Mouse (Mus musculus) ovary, postnatal 14 days (tissue): ENCODE measurements around the gene Tep1.
"Not testable (repeated sequence)": the region's sequence is repeated elsewhere in the genome, so short reads cannot be mapped to it uniquely, and the experiment has no call there.

Experiments
- DNase-seq: peaks from one replicate; pipeline ENCODE4 v3.0.0; 2022; ENCODE audit warnings: low spot score

Gene Tep1

DNA sequence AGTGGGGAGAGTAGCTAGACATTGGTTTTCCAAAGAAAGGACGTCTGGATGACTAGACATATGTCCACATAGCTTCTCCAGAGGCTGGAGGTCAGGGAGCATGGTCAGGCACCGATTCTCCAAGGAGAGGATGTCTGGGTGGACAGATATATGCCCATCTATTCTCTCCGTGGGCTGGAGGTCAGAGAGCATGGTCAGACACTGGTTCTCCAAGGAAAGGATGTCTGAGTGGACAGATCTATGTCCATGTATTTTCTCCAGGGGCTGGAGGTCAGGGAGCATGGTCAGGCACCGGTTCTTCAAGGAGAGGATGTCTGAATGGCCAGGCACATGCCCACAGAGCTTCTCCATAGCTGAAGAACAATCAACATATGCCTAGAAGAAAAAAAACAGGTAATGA is 2.1 kb downstream of the Tep1 start:
- no peak for DNase-seq

DNA sequence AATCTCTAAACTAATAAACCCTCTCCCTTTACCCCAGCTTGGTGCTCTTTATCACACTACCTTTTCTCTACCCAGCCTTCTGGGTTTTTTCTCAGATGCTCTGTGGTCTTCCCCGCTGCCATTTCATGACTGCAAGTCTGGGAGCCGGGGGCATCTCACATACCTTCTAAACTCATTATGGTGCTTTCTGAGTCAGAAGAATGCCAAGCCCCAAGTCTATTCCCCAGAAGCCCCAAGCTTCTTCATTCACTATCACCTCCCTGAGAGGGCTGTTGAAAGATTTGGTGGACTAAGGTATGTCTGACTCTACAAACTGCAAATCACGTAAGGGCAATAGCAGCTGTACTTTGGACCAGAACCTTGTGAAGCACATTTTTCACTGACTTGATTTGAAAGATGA is 3.4 kb downstream of the Tep1 start:
- DNase-seq, result no peak

DNA sequence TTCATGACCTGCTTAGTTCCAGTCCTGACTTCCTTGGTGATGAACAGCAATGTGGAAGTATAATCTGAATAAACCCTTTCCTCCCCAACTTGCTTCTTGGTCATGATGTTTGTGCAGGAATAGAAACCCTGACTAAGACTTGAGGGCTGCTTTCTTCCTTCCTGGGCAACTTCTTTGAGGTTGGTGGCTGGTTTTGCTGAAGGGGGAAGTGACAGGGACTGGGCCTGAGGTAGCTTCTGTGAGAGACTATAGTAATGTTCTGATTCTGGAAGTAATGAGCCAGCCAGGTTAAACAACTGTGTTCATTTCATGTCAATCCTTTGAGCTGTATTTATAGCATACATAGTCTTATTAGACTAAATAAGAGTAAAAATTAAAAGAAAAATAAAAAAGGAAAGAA is 5.4 kb downstream of the Tep1 start:
- DNase-seq, result not testable (repeated sequence)

DNA sequence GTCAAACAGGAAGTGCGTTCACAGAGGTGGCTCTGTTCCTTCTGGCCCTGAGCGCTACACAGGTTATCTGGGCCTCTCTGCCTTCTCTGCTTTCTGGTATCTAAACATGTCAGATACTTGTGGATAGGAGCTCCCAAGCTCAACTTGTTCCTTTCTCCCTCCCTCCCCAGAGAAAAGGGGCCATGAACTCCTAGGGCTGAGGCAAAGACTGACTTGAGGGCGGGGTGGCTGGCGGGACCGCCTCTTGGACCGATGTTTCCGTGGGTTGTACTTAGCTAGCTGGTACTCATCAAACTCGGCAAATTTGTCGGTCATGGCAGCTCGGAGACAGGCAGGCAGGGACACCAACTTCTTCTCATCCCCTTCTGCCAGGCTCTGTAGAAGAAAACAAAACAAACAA is 7.7 kb downstream of the Tep1 start:
- DNase-seq, result no peak

DNA sequence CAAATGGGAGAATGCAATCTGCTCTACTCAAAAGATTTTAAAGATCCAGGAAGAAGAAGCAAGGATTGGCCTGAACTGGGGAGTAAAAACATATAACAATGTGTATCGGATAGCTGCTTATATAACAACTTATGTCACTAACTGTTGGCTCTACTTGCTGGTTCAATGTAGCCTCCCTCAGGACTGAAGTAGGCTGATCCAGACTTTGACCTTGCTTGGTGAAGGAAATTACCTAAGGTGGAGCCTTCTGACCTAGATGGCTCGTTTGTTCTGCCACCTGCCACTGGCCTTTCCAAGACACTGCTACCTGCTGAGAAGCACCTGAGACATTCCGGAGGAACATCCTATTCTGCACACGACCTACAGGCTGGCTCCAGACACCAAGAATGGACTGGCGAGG is 14.6 kb downstream of the Tep1 start:
- DNase-seq, result no peak

DNA sequence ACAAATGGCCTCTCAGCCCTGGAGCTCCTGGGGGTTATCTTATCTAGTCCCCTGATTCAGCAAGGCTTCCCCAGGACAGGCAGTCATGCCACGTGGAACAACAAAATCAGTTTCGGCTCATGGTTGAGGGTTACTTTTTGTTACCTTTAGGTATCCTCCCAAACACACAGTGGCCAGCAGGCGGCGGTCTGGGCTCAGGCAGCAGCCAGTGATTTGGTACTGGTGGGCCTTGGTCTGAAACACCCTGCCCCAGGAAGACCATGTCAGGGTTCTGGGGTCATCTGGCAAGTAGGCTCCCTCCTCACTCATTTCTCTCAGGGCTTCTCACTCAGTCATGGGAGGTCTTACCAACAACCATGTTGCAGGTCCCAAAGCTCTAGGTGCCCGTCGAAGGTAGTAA is 33.1 kb downstream of the Tep1 start:
- no peak for DNase-seq

DNA sequence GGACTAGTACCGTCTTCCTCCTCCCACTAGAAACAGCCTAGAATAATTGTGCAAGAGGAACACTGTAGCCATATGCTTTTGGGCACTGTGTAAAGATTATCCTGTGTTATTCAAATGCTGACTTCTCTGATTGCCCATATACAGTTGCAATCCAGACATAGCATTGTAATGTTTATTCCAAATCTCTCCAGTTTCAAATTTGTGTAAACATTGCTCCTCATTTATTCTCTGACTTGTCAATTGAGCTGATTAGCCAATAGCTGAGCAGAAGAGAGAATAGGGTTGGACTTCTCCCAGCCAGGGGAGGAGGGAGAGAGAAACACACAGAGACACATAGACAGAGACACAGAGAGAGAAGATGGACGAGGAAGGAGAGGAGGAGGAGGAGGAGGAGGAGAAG is 35.9 kb downstream of the Tep1 start:
- no peak for DNase-seq

DNA sequence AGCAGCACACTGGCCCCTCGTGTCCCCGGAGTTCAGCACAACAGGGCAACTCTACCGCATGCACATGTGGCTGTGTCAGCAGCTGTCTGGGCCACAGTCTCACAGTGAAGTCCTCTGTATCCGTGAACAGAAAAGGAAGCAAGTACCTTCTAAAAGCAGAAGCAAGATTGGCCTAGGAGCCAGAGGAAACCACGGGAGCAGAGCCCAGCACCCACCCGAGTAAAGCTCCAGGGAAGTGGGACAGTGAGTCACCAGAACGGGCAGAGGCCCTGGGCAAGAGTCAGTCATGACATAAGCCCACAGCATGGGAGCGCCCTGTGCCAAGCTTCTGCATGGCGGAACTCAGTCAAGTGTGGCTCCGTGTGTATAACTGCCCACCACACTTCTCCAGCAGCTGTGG is 36.4 kb downstream of the Tep1 start:
- no peak for DNase-seq

DNA sequence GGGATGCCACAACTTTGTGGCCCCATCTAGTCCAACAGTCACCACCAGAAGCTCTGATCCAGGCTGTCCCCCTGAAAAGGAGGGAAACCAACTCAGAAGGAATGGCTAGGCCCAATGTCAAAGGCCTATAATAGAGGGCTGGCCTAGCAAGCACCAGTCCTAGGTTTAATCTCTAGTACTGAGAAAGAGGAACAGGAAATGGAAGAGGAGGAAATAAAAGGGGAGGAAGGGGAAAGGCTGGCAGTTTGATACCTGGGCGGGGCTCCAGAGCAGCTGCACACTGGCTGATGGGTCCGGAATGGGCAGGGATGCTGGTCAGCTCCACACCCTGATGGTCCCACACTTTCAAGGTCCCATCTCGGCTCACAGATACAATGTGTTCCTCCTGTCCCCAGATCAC is 40.5 kb downstream of the Tep1 start:
- no peak for DNase-seq

DNA sequence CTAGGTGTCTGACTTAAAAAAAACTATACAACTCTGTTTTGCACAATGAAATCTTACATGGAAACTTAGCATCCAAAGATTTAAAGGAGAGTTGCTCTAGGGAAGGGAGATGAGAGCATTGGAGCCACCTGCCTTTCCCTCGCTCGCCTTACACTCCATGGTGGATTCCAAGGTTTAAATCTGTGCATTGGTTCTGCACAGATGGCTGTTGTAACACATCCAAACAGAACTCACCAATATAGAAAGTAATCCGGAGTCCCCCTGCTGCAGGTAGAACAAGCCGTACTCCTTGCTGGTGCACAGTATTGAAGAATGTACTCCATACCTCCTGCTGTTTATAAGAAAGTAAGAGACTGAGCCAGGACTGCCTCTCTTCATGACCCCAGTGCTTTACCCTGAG is 43.8 kb downstream of the Tep1 start:
- no peak for DNase-seq

DNA sequence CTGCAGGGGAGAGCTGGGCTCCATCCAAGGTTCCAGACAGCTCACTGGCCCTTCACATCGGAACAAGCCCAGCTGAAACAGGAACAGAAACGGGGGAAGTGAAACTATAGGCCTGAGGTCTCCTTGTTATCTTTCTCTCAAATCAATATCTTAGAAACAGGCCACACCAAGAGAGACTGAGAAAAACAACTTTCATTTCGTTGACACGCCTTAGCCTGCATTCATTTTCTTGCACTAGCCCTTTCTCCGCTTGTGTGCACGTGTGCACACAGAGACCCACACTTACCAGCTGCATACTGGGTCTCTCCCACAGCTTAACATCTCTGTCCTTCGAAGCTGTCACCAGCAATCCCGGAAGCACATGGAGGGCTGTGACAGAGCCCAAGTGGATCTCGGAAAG is 46.1 kb downstream of the Tep1 start:
- DNase-seq, result no peak

DNA sequence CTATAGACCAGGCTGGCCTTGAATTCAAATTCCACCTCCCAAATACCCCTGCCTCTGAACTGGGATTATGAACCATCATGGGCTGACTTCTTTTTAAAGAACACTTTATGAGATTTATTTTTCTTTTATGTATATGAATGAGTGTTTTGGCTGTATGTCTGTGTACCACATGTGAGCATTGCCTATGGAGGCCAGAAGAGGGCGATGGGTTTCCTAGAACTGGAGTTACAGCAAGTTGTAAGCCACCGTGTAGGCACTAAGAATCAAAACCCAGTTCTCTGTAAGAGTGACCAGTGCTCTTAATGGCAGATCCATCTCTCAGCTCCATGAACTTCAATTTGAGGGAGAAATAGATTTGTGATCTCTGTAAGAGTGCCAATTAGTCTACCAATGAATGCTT is 47.1 kb downstream of the Tep1 start:
- DNase-seq, result no peak

DNA sequence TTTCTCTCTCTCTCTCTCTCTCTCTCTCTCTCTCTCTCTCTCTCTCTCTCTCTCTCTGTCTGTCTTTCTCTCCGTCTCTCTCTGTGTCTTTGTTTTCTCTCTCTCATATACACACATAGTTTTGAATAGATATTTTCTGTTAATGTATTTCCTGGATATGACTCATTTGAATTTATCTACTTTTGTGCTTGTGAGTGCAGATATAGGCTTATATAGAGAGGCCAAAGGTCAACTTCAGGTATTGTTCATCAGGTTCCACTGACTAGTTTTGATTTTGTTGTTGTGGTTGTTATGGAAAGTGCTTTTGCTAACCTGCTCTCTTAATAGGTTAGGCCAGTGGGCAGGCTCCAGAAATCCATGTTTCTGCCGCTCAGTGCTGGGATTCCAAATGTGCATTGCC is 57.3 kb downstream of the Tep1 start:
- no peak for DNase-seq

DNA sequence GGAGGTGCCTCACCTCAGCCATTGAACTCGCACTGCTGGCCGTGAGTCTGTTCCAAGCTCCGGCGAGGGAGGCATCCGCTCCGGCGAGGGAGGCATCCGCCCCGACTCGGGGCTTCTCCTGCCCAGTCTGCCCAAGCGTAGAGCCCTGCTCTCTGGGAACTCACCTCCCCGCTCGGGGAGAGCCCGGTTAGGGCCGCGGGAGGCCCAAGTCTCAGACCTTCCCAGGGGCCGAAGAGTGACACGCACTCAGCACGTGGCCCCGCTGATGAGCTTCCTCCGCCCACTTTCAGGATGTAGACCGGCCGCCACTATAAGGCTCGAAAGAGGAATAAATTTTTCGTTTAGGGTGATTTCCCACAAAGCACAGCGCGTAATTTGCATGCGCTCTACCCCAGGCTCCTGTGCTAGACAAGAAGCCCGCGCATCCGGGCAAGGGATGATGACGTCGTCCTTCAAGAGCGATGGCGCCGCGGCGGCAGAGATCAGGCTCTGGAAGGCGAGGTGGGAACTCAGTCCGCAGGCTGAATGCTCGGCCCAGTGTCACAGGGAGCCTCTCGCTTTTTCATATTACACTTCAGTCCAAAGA is 62.8 kb downstream of the Tep1 start, which contains the start of the genes Ccnb1ip1 and Parp2:
Gene Ccnb1ip1, minus strand, starts transcription at position 246 of the 586 bp plus-strand sequence.
Gene Parp2, plus strand, starts transcription at position 355 of the 586 bp plus-strand sequence.
- peak; percentile 100 for DNase-seq

DNA sequence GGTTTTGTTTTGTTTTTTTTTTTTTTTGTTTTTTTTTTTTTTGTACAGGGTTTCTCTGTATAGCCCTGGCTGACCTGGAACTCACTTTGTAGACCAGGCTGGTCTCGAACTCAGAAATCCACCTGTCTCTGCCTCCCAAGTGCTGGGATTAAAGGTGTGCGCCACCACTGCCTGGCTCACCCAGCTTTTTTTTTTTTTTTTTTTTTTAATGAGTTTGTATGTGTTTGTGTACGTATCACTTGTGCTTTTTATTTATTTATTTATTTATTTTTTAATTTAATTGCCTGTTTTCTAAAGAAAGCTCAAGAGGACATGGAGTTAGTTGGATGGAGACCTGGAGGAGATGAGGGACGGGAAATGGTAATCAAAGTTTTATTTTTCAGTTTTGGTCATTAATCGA is 63.9 kb downstream of the Tep1 start:
- DNase-seq, result not testable (repeated sequence)

DNA sequence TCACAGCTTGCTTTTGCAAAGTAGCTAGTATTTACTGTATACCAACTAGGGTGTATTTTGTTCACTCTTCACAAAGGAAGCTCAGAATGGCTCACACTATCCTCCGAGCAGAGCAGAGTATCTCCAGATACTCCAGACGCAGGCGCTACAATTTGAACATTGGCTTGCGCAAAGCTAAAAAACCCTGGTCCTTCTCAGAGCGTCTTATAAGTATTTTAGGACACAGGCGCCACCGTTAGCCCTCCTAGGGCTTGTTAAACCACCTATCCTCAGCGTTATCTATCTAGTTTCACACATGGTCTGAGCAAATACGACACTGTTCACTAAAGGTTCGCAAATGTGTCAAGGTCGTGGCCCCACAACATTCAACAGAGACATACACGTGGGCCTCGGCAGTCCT is 65.7 kb downstream of the Tep1 start:
- DNase-seq, result no peak

DNA sequence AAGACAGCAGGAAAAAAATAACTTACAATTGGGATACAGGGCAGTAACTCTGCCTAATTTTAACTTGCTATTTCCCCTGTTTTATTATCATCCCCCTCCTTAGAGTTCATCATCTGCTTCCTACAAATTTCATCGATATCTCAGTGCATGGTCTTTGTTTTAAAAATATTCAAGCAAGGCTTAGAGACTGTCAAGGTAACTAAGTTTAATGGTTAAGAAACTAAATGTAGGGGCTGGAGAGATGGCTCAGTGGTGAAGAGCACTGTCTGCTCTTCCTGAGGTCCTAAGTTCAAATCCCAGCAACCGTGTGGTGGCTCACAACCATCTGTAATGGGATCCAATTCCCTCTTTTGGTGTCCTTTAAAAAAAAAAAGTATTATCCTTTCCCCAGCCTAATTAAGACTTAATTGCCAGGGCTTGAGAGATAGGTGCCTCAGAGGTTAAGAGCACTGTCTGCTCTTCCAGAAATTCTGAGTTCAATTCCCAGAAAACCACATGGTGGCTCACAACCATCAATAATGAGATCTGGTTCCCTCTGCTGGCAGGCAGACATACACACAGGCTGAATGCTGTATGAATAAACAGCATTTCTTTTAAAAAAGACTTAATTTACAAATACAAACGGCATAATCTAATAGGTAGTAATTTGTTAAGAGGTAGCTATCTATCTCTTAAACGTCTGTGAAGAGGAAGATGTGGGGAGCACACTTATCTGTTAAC is 67.4 kb downstream of the Tep1 start:
- DNase-seq, result no peak

DNA sequence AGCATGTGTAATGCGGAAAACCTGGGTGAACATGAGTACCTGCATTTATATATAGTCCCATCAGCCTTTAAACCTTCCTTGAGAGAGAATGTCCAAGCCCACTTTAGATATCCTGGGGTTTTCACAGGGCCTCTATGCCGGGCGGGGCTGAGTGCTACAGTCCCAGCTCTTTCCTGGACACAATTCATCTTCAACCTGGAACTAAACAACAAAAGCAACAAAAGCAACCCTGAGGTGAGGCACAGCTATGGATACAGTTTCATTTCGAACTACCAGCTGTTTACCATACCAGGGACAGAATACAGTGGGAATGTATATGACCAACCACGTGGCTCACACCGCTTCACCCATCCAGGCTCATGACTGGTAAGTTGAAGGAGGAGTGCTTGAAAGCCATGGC is 67.9 kb downstream of the Tep1 start:
- DNase-seq, result no peak

DNA sequence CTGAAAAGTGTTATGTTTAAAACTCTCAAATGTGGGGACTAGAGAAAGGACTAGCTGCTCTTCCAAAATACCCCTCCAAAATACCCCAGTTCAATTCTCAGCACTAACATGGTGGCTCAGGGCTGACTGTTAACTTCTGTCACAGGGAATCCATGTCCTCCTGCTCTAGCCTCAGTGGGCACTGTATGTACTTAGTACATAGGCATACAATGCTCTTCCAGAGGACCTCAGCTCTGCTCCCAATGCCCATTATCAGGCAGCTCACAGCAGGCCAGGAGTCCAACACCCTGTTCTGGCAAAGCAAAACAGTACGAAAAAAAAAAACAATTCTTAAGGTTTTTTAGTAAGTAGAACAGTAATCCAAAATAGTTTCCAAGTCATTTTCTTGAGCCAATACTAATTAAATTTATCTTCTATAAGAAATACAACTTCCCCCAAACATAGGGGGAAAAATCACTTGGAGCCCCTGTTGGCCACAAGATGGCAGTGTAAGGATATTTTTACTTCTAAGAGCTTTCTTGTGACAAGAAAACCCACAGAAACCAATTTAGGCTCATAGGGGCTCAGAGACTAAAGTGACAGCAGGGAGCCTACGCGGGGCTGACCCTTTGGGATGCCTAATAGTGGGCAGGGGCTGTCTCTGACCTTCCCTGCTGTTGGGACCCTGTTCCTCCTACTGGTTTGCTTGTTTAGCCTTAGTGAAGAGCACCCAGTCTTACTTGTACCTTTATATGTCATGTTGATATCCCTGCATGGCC is 70.7 kb downstream of the Tep1 start:
- peak; percentile 32 for DNase-seq

DNA sequence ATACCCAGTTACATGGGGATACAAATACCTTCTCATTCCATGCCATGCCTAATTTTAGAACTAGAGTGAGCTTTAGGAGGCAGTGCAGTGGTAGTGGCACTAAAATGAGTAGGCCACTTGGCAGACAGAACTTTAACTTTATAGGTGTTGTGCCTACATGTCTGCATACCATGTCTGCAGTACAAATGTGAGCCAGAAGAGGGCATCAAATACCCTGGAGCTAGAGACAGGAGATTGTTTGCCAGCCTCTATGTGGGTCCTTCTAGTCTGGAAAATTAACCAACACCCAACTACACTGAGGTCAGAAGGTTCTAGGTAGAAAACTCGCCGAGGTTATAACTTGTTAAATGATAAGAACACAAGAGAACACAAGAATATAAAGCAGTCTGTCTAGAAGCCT is 71.8 kb downstream of the Tep1 start:
- no peak for DNase-seq

DNA sequence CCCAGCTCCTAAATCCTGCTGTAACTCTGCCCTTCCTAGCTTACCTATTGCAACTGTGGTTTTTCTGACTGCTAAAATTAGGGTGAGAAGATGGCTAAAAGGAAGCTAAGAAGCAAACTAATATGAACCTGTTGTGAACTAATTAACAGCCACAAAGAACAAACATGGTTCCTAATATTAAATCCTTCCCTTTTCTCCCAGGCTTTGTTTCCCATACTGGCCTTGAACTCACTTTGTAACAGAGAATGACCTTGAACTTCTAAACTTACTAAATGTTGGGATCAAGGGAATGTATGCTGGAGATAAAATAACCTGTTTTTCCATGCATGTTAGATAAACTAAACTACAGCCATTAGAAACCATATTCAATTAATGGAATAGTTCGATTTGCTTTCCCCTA is 73.9 kb downstream of the Tep1 start:
- no peak for DNase-seq

DNA sequence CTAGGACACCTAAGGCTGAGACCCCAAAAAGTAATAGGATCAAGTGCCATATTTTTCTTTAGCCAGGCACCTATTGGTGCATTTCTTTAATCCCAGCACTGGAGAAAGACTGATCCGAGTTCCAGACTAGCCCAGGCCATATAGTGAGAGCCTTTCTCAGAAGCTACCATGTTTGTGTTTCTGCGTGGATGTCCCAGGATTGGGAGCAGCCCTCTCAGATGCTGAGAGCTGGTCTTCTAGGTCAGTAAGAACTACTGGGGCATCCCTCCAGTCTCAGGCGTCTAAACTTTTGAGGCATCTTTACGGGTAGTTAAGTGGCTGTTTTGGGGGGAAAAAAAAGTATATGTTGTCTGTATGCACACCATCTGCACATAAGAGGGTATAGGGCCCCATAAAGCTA is 74.4 kb downstream of the Tep1 start:
- no peak for DNase-seq

DNA sequence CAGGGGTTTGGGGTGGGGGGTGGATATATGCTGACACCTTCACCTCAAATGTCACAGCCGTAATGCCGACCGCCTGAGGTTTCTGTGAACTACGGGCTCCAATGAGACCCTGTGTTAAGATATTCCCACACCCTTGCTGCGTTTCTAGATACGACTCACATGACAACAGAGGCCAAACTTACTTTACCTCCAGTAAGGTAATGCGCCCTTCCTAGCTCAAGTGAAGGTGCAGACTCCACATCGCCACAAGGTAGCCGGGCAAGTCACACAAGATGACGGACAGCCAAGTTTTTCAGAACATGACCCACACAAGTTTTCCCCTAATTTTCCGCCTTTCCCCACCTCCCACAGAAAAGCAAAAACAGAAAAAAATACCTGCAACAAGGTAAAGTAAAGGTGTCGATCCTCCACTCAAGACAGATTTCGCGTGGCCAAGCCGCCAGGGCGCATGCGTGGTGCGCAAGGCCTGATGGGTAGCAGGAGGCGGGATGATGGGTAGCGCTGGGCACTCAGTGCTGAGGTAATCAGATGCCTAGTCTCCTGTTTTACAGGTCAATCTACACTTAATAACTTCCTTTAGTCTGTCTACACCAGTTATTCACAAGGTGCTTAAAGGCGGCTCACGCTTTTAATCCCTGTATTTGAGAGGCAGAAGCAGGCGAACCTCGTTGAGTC is 75.0 kb downstream of the Tep1 start:
- no peak for DNase-seq
